Mouse (Mus musculus) cerebellum, adult 18-20 months (tissue): ENCODE results near the gene Olfr1155.

Experiments
- DNase-seq, 2 experiments: peaks; one replicate each; pipeline ENCODE4 v3.0.0; 2021

Gene Olfr1155

DNA sequence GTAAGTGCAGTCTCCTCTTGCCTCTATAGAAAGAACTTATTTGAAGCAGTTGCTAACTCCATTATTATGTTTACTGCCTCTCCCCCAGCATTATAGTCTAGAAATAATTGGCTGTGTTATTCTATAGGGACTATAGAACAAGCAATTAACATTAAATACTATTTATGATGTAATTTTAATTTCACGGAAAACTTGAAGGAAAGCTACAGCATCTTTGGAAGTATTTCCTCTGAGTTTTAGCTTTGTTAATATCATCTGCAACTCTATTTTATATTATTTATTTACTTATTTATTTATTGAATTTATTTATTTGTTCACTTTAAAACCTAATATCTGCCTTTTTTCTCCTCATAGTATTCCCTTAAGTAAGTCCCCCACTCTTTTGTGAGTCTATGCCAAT is at the start of gene Olfr1155:
Gene Olfr1155, minus strand, starts transcription at position 101 of the 400 bp plus-strand sequence.
- no peak for DNase-seq

DNA sequence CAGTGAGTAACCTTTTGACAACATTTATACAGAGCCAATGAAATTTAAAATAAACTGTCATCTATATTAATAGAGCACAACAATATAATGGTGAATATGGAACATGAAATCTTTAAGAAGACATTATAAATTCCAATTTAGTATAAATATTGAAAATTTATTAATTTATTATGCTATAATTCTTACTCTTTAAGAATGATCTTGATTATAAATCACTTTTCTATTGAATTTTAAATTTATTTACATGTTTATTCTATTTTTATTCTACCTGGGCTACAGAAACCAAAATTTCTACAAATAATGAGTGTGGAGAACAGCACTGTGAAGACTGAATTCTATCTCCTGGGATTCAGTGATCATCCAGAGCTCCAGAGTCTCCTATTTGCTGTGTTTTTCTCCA is 44.9 kb upstream of the Olfr1155 start, which contains the start of gene Olfr1158:
Gene Olfr1158, plus strand, starts transcription at position 301 of the 400 bp plus-strand sequence.
- no peak for DNase-seq

DNA sequence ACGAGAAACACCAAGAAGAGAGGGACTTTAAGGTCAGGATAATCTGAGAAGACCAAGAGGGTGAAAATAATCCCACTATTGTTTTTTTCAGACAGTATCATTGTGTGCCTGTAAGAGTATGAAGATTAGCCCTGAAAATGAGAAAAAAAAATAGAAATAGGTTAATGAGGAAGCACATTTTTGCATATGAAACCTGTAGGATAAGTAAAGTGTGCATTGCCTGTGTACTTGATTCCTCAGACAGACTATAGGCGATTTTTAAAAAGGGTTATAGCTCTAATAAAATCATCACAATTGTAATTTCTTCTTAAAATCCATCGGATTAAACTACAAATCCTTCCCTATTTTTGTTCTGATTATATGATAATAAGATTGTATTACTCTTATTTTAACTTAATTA is 29.6 kb upstream of the Olfr1155 start, which contains the start of gene Olfr74:
Gene Olfr74, minus strand, starts transcription at position 101 of the 400 bp plus-strand sequence.
- DNase-seq = no peak

DNA sequence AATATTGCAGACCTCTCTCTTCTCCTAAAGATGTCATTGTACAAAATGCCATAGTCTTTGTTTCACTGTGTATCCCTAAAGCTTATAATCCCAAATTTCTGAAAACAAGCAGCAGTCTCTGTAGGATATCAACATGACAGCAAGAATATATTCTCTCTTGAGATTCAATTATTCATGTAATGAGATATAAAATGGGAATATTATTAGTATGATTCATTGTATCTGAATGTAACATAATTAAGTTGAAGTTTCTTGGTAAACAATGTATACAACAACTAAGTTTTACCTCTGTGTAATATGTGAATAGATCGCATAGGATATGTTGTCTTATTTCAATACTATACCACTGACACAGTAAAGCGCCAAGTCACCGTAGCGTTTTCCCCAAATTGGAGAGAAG is 23.3 kb upstream of the Olfr1155 start, which contains the start of gene Olfr1157:
Gene Olfr1157, minus strand, starts transcription at position 101 of the 400 bp plus-strand sequence.
- DNase-seq = no peak

DNA sequence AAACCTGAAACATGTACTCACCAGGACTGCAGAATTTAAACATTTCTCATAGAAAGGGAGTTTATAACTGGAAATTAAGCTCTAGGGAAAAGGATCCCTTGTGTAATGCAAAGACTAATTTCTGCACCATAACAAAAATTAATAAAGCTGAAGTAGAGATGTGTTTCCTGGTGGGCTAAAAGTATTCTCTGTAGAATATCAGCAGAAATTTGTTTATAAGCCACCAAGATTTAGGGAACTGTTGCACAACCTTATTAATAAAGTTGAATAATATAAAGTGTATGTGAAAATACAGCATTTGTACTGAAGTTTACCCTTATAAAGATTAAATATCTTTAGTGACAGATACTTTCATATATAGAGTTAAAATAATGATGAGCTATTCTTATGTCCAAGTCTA is 8.1 kb upstream of the Olfr1155 start, which contains the start of gene Olfr1156:
Gene Olfr1156, minus strand, starts transcription at position 101 of the 400 bp plus-strand sequence.
- DNase-seq = no peak

DNA sequence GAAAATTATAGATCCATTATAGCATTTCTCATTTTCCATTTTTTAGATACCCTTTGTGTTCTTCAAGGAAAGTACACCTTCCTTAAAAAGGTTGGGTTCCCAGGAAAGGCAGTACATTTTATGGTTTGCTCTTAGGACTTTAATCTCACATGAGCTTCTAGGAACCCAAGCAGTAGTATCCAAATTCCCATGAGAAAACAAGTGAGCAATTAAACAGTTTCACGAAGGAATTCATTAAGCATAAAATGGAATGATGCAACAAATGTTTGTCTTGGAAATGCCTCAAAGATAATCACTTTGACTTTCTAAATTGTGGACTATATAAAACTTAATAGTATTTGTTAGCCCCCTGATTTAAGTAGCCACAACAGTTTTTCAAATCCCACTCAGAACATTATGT is 39.9 kb downstream of the Olfr1155 start, which contains the start of gene Olfr1154:
Gene Olfr1154, minus strand, starts transcription at position 101 of the 400 bp plus-strand sequence.
- DNase-seq = no peak

DNA sequence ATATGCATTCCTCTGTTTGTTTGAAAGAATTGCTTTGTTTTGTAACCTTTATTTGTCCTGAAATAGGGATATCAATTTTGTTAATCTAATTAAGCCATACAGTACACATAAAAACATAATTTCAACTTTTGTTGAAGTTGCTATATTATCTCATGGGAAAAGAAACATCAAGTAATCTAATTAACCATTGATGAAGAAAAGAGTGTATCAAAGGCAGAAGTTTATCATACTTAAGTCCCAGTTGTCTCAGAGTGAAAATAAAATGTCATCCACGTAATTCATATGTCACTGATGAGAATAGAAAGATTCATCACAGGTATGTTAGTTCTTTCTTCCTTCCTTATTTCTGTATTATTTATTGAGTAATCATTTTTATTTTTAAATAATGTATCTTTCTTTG is 50.3 kb downstream of the Olfr1155 start, which contains the start of gene Olfr1153:
Gene Olfr1153, plus strand, starts transcription at position 301 of the 400 bp plus-strand sequence.
- no peak for DNase-seq
